Mouse (Mus musculus): ENCODE data around the gene Gzmc.

DNA sequence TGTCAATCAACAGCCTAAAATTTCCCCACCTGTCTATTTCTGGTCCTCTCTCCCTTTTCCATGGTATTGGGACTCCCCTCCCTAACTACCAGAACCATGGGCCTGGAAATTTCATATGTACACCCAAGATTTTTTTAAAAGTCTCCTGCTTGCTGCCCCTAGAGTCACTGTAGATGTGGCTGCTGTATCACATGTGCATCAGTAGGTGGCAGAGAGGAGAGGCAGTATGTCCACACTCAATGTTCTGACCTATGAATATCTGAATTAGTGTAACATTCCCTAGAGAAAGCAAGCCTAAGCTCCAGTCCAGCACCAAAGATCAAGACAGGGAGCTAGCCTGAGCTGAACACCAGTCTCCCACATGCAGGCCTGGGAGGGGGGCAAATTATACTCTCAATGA, 6.0 kb upstream of the Gzmc start:
- TF ChIP-seq CTCF (IDR thresholded peaks at IDR 0.05; ENCODE audit: extremely low read depth, insufficient read depth, insufficient read length, insufficient replicate concordance) (no peak), POLR2A (IDR thresholded peaks at IDR 0.05; ENCODE audit: low read depth, low read length) (no peak)

Data from spleen, adult 2 months (tissue).